Mouse (Mus musculus) hematopoietic stem cell, adult 5-6 weeks (primary cell): Measurements from ENCODE around the gene Sec24a. TPM values are rescaled to one million over a fixed set of nuclear protein-coding genes. Genes with fewer than 3 reads are reported as not detected.
"Not testable (repeated sequence)": the region's sequence is repeated elsewhere in the genome, so short reads cannot be mapped to it uniquely, and the experiment has no call there.

Experiments
- ATAC-seq, 2 experiments: fragments of 125-278 bp in 1 of 2; replicated peaks in 1 of 2; 2 replicates each; pipeline ENCODE4 v1.8.0; 2016 to 2017; ENCODE audit warnings: inconsistent platforms in 2 of 2, mild to moderate bottlenecking in 2 of 2, moderate number of reproducible peaks in 2 of 2, low read depth in 1 of 2, moderate TSS enrichment in 1 of 2; ENCODE audit not compliant: low FRiP score in 2 of 2, poor library complexity in 2 of 2, severe bottlenecking in 2 of 2, insufficient read depth in 1 of 2, low TSS enrichment in 1 of 2
- total RNA-seq: library from RNA; stranded (forward); fragments of 172-1452, 232-1000 nt; gene quantifications from 2 replicates; pipeline ENCODE4 v1.2.3, GENCODE M21; 2017

Gene Sec24a
- total RNA-seq, 1 experiment from 2014 or later, result 7.1 TPM

- no peak for ATAC-seq
Observed at GRCm38 (mm10) chr11:51767579-51768220, 4.3 kb upstream of the Sec24a start.

- no peak for ATAC-seq
Observed at GRCm38 (mm10) chr11:51764816-51765215, 1.4 kb upstream of the Sec24a start.

- 0 out of 4 replicates have a peak, but pooled peaks of 1 of the 2 experiments have one; percentile 10 for ATAC-seq
Observed at GRCm38 (mm10) chr11:51763955-51764354, 521 bp upstream of the Sec24a start.

- no peak for ATAC-seq
Observed at GRCm38 (mm10) chr11:51761241-51761640, 2.2 kb downstream of the Sec24a start.

- ATAC-seq, result no peak
Observed at GRCm38 (mm10) chr11:51759941-51760657, 3.3 kb downstream of the Sec24a start.

- no peak for ATAC-seq
Observed at GRCm38 (mm10) chr11:51759251-51759650, 4.2 kb downstream of the Sec24a start.

GRCm38 (mm10) chr11:51758207-51758606 is 5.2 kb downstream of the Sec24a start:
- not testable (repeated sequence) for ATAC-seq

GRCm38 (mm10) chr11:51757625-51758024 is 5.8 kb downstream of the Sec24a start:
- no peak for ATAC-seq

GRCm38 (mm10) chr11:51757023-51757422 is 6.4 kb downstream of the Sec24a start:
- ATAC-seq, result no peak

GRCm38 (mm10) chr11:51756352-51756771 is 7.1 kb downstream of the Sec24a start:
- peak; percentile 90 to 97 for ATAC-seq

- ATAC-seq, result peak in 1 of 2 experiments; percentile 47; a peak in 3 of 4 replicates
Observed at GRCm38 (mm10) chr11:51755621-51756311, 7.7 kb downstream of the Sec24a start.

GRCm38 (mm10) chr11:51751623-51752225 is 11.7 kb downstream of the Sec24a start:
- ATAC-seq, result not testable (repeated sequence)

GRCm38 (mm10) chr11:51746096-51746495 is 17.3 kb downstream of the Sec24a start:
- no peak for ATAC-seq

GRCm38 (mm10) chr11:51740701-51741100 is 22.7 kb downstream of the Sec24a start:
- ATAC-seq, result no peak

GRCm38 (mm10) chr11:51738651-51739403 is 24.6 kb downstream of the Sec24a start:
- ATAC-seq, result no peak

GRCm38 (mm10) chr11:51734218-51734617 is 29.2 kb downstream of the Sec24a start:
- ATAC-seq, result not testable (repeated sequence)

GRCm38 (mm10) chr11:51732883-51733282 is 30.6 kb downstream of the Sec24a start:
- ATAC-seq, result no peak
